Mouse (Mus musculus) kidney, postnatal 14 days (tissue): ENCODE measurements around the gene Scgb2b3.

Experiments
- DNase-seq: peaks from one replicate; pipeline ENCODE4 v3.0.0; 2022; ENCODE audit warnings: mixed read lengths

Gene Scgb2b3

GRCm38 (mm10) chr7:31362022-31362560, at the start of gene Scgb2b3:
Scgb2b3 (minus strand) TSS chr7:31362072.
- no peak for DNase-seq

GRCm38 (mm10) chr7:31375292-31375691, 13.4 kb upstream of the Scgb2b3 start, which contains the start of gene Scgb1b3:
Scgb1b3 (plus strand) TSS chr7:31375592.
- DNase-seq = no peak
